9 mouse cellular contexts compared by ENCODE assay signal in the genomic region with DNA sequence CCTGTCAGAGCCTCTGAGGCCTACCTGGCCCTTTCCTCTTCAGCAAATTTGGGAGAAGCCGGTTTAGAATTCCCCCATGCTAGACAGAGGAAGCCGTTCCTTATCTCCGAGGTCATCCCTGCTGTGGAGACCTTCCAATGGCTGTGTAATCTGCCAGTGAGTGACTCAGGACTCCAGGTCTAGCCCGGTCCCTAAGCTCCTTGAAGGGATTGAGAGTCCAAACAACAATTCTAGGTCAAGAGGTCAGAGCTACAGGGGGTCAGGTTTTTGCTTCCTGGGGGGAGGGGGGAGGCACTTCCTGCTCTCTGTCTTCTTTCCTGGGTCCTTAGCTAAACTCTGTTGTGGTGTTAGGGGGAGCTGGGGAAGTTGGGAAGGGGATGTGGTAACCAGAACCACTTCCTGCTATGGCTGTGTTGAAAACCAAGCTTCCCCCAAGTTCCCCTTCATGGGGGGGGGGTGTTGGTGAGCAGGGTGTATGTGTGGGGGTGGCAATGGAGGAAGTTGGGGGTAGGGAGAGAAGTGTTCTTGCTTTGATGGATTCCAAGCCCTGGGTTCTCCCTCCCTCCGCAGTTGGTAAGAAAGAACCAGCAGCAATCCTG. TPM values are rescaled to one million over a fixed set of nuclear protein-coding genes. Genes with fewer than 3 reads are reported as not detected.
DNase-seq lines count a peak whose midpoint lies in the region; ATAC-seq and TF ChIP-seq lines count a peak whose summit lies in the region.
"Had no signal": no experiment of that assay in that cellular context is flagged by ENCODE, and none has a peak within 500 bp of the region (broad histone marks: within the 10 kb centered on the region; RNA-seq: fewer than 3 reads in every experiment).

No protein-coding gene starts in this region.

- no peak for TF ChIP-seq POLR2A in lung, adult 2 months (IDR thresholded peaks at IDR 0.05; ENCODE audit: borderline replicate concordance, extremely low read depth, low read depth, low read length)

- no peak overlapping the region for H3K4me3 ChIP-seq in lung, adult 2 months (replicated peaks; ENCODE audit: extremely low read depth, low read depth, low read length)
- H3K4me3 ChIP-seq in forebrain, embryonic 11.5 days (ENCODE audit: low read depth, low read length) = no peak overlapping the region
- H3K4me3 ChIP-seq: heart, embryonic 13.5 days had no signal

- no peaks in the 10 kb centered on the region for H3K36me3 ChIP-seq in forebrain, embryonic 11.5 days (ENCODE audit: control insufficient read depth, insufficient read depth, low read length)
- H3K36me3 ChIP-seq: heart, embryonic 13.5 days had no signal

- no peak for TF ChIP-seq CTCF in lung, adult 2 months (IDR thresholded peaks at IDR 0.05; ENCODE audit: insufficient read depth, low read length)

- peak; percentile 43 to 48 for DNase-seq in lung, adult 18-20 months
- DNase-seq in lung, adult 2 months = no peak
- DNase-seq in T-cell, adult 2 months (ENCODE audit: low spot score) = peak; percentile 76
- peak; percentile 55 for DNase-seq in lung, postnatal 36 days
- peak; percentile 59 for DNase-seq in thymus, postnatal 4 days
- DNase-seq in forebrain, embryonic 11.5 days (ENCODE audit: low spot score) = no peak
- DNase-seq in cerebellum, postnatal 36 days = no peak
- DNase-seq: right cerebral cortex, postnatal 14 days had no signal

- peaks cover 20% of the 10 kb centered on the region for H3K27me3 ChIP-seq in forebrain, embryonic 11.5 days (ENCODE audit: control insufficient read depth, insufficient read depth, low read length)

- no peaks in the 10 kb centered on the region; the same call in 1 of the 2 replicates for H3K4me1 ChIP-seq in lung, adult 2 months (ENCODE audit: control insufficient read depth, insufficient read depth, low read length)
- H3K4me1 ChIP-seq in forebrain, embryonic 11.5 days (replicated peaks; ENCODE audit: control insufficient read depth, insufficient read depth, low read length) = peaks cover 14% of the 10 kb centered on the region; the same call in 1 of the 2 replicates

- no peak for ATAC-seq in forebrain, embryonic 11.5 days (replicated peaks; ENCODE audit: low FRiP score)

- WGBS in lung, adult 2 months = 19% methylated on average over 5 of the region's 5 CpGs
- 14% methylated on average over 5 of the region's 5 CpGs for WGBS in forebrain, embryonic 11.5 days

- no peak overlapping the region for H3K4me2 ChIP-seq in forebrain, embryonic 11.5 days (ENCODE audit: low read depth, low read length, severe bottlenecking)
- H3K4me2 ChIP-seq: heart, embryonic 13.5 days had no signal

- no peaks in the 10 kb centered on the region for H3K9me3 ChIP-seq in forebrain, embryonic 11.5 days (ENCODE audit: control insufficient read depth, low read length)
- H3K9me3 ChIP-seq: heart, embryonic 13.5 days had no signal

- no peak overlapping the region for H3K9ac ChIP-seq in forebrain, embryonic 11.5 days (ENCODE audit: low read length)
- H3K9ac ChIP-seq: heart, embryonic 13.5 days had no signal

- H3K27ac ChIP-seq in forebrain, embryonic 11.5 days (ENCODE audit: low read depth, low read length) = no peak overlapping the region
- H3K27ac ChIP-seq: heart, embryonic 13.5 days had no signal

RNA-seq across cellular contexts. Expression of a gene that starts 2.2 kb away (rescaled TPM):
- 12.4 and 13.4 TPM in 2 replicates for polyA plus RNA-seq in lung, adult 2 months (2012; rRNA removed)
- polyA plus RNA-seq in forebrain, embryonic 11.5 days (2014; fragmentation: Nextera tagmentation; extraction: Ambion mirVana) = 0.71 and 1.0 TPM in 2 replicates

RNA-seq across cellular contexts. Expression of a gene that starts 17.8 kb away (rescaled TPM):
- polyA plus RNA-seq in lung, adult 2 months (2012; rRNA removed) = 3.6 and 3.9 TPM in 2 replicates
- 1.6 and 2.6 TPM in 2 replicates for polyA plus RNA-seq in forebrain, embryonic 11.5 days (2014; fragmentation: Nextera tagmentation; extraction: Ambion mirVana)

RNA-seq across cellular contexts. Expression of a gene that starts 31.2 kb away (rescaled TPM):
- 33.2 and 34.9 TPM in 2 replicates for polyA plus RNA-seq in lung, adult 2 months (2012; rRNA removed)
- polyA plus RNA-seq in forebrain, embryonic 11.5 days (2014; fragmentation: Nextera tagmentation; extraction: Ambion mirVana) = 18.0 TPM in 2 replicates

Comparison
In these comparisons a context has a peak if more than half of its experiments do, and no peak if none do; other contexts are left out.
1. DNase-seq: peak in lung, adult 18-20 months (2 of 2), T-cell, adult 2 months (single experiment), lung, postnatal 36 days (single experiment) and thymus, postnatal 4 days (single experiment); none in lung, adult 2 months (single experiment), forebrain, embryonic 11.5 days (single experiment) and cerebellum, postnatal 36 days (0 of 2).